Mouse (Mus musculus) ovary, postnatal 10 days (tissue): ENCODE measurements around the gene Eya2.

ENCODE experiments used
- DNase-seq: peaks from one replicate; pipeline ENCODE4 v3.0.0; 2022; ENCODE audit warnings: low spot score

Eya2 gene

GRCm38 (mm10) chr2:165820073-165820472 lies 225.2 kb downstream of the Eya2 start:
- DNase-seq, result no peak

DNA sequence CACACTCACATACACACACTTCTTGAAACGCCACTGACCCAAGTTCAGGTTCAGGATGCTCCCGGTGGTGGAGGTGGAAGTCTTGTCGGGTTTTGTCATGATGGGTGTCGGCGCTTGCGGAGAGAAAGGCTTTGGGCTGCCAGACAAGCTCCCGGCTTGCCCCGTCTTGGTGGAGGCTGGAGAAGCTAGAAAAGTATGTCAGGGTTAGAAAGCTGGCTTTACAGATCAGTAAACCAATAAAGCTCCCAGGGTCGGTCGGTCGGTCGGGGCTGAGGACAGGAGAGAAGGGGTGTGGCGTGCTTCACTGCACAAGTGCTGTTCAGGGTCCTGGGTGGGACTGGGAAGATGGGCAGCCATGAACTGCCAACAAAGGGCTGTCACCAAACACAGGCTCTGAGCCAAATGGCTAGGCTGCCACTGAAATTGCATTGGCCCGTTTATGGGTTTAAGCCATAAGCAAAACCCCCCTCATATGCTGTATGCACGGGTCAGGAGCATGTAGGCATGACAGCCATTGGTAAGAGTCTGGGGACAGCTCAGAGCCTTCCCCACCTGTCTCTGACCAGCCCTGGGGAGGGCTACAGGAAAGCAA lies 225.8 kb downstream of the Eya2 start:
- no peak for DNase-seq
